Mouse (Mus musculus): Measurements from ENCODE around the gene Gm7945.
"Not testable (repeated sequence)": the region's sequence is repeated elsewhere in the genome, so short reads cannot be mapped to it uniquely, and the experiment has no call there.

Gm7945 gene

DNA sequence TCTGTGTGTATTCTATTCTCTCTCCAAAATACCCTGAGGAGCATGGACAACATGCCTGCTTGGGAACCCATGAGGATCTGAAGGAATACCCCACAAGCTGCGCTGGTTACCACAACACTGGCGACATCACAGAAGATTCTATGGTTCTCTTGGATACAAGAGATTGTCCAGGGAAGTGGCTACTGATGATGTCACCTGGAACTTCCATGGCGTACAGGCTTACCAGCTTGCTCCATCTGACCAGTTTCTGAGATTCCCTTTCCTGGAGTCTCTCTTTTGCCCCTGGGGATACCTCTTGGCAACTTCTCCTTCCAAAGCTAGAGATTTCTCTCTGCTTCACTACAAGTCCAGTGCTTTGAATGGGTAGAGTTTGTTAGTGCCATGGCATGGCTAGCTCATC, at the start of gene Gm7945:
TSS of gene Gm7945 (minus strand) at position 101 of the 400 bp plus-strand sequence.
- DNase-seq: not testable (repeated sequence)

DNA sequence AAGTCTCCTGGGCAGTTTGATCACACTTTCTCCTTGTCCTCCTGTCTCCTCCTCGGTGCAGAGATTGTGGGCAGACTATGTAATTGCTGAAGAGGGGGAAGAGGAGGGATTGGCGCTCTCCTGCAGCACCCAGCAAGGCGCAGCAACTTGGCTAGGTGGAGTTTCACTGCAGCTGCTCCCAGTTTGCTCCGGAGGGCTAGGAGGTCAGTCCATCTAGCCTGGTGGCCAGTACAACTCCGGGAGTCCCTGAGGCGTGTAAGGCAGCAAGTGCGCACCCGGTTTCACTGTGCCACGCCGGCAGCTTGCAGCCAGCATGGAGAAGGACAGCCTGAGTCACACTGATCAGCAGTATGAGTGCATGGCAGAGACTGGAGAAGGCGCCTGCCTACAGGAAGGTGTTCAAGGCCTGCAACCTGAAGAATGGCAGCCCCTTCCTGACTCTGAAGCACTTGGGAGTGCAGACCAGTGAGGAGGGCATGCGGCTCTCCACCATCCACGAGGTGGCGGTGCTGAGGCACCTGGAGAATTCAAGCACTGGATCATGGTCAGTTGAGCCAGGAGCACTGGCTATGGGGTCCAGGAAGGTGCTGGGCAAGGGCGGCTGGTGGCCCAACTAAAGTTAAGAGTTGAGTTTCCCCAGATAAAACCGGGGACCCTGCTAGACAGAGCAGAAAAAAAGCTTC, 39.4 kb upstream of the Gm7945 start:
- DNase-seq: not testable (repeated sequence)

GRCm38 (mm10) chr14:41424694-41425093, 38.5 kb upstream of the Gm7945 start:
- not testable (repeated sequence) for DNase-seq

DNA sequence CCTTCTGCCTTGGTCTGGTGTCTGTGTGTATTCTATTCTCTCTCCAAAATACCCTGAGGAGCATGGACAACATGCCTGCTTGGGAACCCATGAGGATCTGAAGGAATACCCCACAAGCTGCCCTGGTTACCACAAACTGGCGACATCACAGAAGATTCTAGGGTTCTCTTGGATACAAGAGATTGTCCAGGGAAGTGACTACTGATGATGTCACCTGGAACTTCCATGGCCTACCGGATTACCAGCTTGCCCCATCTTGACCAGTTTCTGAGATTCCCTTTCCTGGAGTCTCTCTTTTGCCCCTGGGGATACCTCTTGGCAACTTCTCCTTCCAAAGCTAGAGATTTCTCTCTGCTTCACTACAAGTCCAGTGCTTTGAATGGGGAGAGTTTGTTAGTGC, 22.0 kb upstream of the Gm7945 start, which contains the start of gene Gm6482:
TSS of gene Gm6482 (minus strand) at position 101 of the 400 bp plus-strand sequence.
- not testable (repeated sequence) for DNase-seq

- not testable (repeated sequence) for DNase-seq
These were observed 37.9 kb downstream of the Gm7945 start, which contains the start of gene Gm5798 for GRCm38 (mm10) chr14:41348309-41348708. TSS of gene Gm5798 (plus strand) at chr14:41348609.
